Mouse (Mus musculus): ENCODE results near the gene Hoxd10.

Gene Hoxd10

GRCm38 (mm10) chr2:74680561-74681398 lies 10.9 kb upstream of the Hoxd10 start:
- no peak for DNase-seq (ENCODE audit: low read depth, low spot score)

GRCm38 (mm10) chr2:74681594-74682531 lies 9.9 kb upstream of the Hoxd10 start:
- no peak for DNase-seq (ENCODE audit: low read depth, low spot score)

GRCm38 (mm10) chr2:74682796-74683195 lies 8.9 kb upstream of the Hoxd10 start:
- no peak for DNase-seq (ENCODE audit: low read depth, low spot score)

- no peak for DNase-seq (ENCODE audit: low read depth, low spot score)
These were observed 8.2 kb upstream of the Hoxd10 start for GRCm38 (mm10) chr2:74683471-74683951.

- DNase-seq (ENCODE audit: low read depth, low spot score), result no peak
These were observed 7.6 kb upstream of the Hoxd10 start for GRCm38 (mm10) chr2:74684106-74684505.

- DNase-seq (ENCODE audit: low read depth, low spot score), result no peak
These were observed 6.6 kb upstream of the Hoxd10 start for GRCm38 (mm10) chr2:74685059-74685603.

GRCm38 (mm10) chr2:74686301-74686987 lies 5.3 kb upstream of the Hoxd10 start:
- DNase-seq (ENCODE audit: low read depth, low spot score), result no peak

- DNase-seq (ENCODE audit: low read depth, low spot score), result no peak
These were observed 4.6 kb upstream of the Hoxd10 start for GRCm38 (mm10) chr2:74686988-74687697.

- no peak for DNase-seq (ENCODE audit: low read depth, low spot score)
These were observed 3.8 kb upstream of the Hoxd10 start for GRCm38 (mm10) chr2:74687698-74688555.

- no peak for DNase-seq (ENCODE audit: low read depth, low spot score)
These were observed 2.7 kb upstream of the Hoxd10 start for GRCm38 (mm10) chr2:74688795-74689573.

GRCm38 (mm10) chr2:74689574-74690337 lies 2.0 kb upstream of the Hoxd10 start:
- no peak for DNase-seq (ENCODE audit: low read depth, low spot score)

- DNase-seq (ENCODE audit: low read depth, low spot score), result no peak
These were observed 1.4 kb upstream of the Hoxd10 start for GRCm38 (mm10) chr2:74690338-74690716.

GRCm38 (mm10) chr2:74691995-74692807 lies 477 bp downstream of the Hoxd10 start:
- no peak for DNase-seq (ENCODE audit: low read depth, low spot score)

- DNase-seq (ENCODE audit: low read depth, low spot score), result no peak
These were observed 1.2 kb downstream of the Hoxd10 start for GRCm38 (mm10) chr2:74692808-74693431.

- DNase-seq (ENCODE audit: low read depth, low spot score), result no peak
These were observed 1.7 kb downstream of the Hoxd10 start for GRCm38 (mm10) chr2:74693432-74693827.

- DNase-seq (ENCODE audit: low read depth, low spot score), result no peak
These were observed 2.3 kb downstream of the Hoxd10 start for GRCm38 (mm10) chr2:74694066-74694465.

- no peak for DNase-seq (ENCODE audit: low read depth, low spot score)
These were observed 3.7 kb downstream of the Hoxd10 start for GRCm38 (mm10) chr2:74695383-74695782.

Measured in retina, postnatal 7 days (tissue).